Mouse (Mus musculus) G1E (cell line): ENCODE data around the gene Prm2. TPM values are rescaled to one million over a fixed set of nuclear protein-coding genes. Genes with fewer than 3 reads are reported as not detected.

ENCODE experiments used
- ATAC-seq: 2 replicates; pipeline ENCODE4 v1.8.0; 2016; ENCODE audit warnings: mild to moderate bottlenecking; ENCODE audit not compliant: insufficient number of reproducible peaks, poor library complexity, low FRiP score, severe bottlenecking; ENCODE audit errors: extremely low read depth
- DNase-seq: peaks from one replicate; pipeline ENCODE4 v3.0.0; 2012; ENCODE audit warnings: low spot score
- H3K27me3 ChIP-seq: 2 replicates; pipeline ENCODE4 v1.6.1; 2012; ENCODE audit warnings: mild to moderate bottlenecking, low read length, inconsistent platforms; ENCODE audit not compliant: insufficient read depth
- H3K36me3 ChIP-seq: replicated peaks from 2 replicates; pipeline ENCODE3; 2012; ENCODE audit warnings: mild to moderate bottlenecking, inconsistent platforms
- H3K4me1 ChIP-seq: 2 replicates; pipeline ENCODE4 v1.6.1; 2012; ENCODE audit warnings: low read depth, low read length, inconsistent platforms, mixed read lengths; ENCODE audit not compliant: insufficient read depth
- H3K4me3 ChIP-seq: 2 replicates; pipeline ENCODE4 v1.5.1; 2012; ENCODE audit warnings: low read depth, mild to moderate bottlenecking, inconsistent platforms, low read length, moderate library complexity, mixed read lengths
- H3K9me3 ChIP-seq: replicated peaks from 2 replicates; pipeline ENCODE4 v1.6.1; 2012; ENCODE audit warnings: inconsistent platforms
- CTCF ChIP-seq: IDR thresholded peaks from 2 replicates; pipeline ENCODE4 v1.5.1; 2012; ENCODE audit warnings: low read depth, low read length, inconsistent platforms, mixed read lengths
- GATA1 ChIP-seq: IDR thresholded peaks from 2 replicates; pipeline ENCODE4 v1.6.1; 2012; ENCODE audit warnings: borderline replicate concordance, low read length, inconsistent platforms, mixed read lengths
- GATA2 ChIP-seq: IDR thresholded peaks from 2 replicates; pipeline ENCODE4 v1.6.1; 2012; ENCODE audit warnings: low read depth, low read length, inconsistent platforms, borderline replicate concordance
- POLR2AphosphoS5 ChIP-seq: IDR thresholded peaks from 2 replicates; pipeline ENCODE4 v1.6.1; 2012; ENCODE audit warnings: low read depth, low read length, inconsistent platforms; ENCODE audit not compliant: insufficient replicate concordance
- TAL1 ChIP-seq: conservative IDR thresholded peaks from 2 replicates; pipeline ENCODE4 v1.6.1; 2012; ENCODE audit warnings: low read depth, low read length, inconsistent platforms, mixed read lengths
- polyA plus RNA-seq: library from polyadenylated mRNA; stranded (reverse); fragments of >175 nt; gene quantifications from 2 replicates; pipeline ENCODE4 v1.2.3, GENCODE M21; 2012
- total RNA-seq, 2 experiments: library from RNA; stranded (forward) in 1 of 2; stranded (reverse) in 1 of 2; fragments of 200-1000 nt in 1 of 2; fragments of >200 nt in 1 of 2; fragmentation: Nextera tagmentation in 1 of 2; gene quantifications; 2 replicates each; pipeline ENCODE4 v1.2.3; 2014 to 2017

Prm2 gene
- total and polyA plus RNA-seq, 3 experiments = 0.49 TPM; not detected in 2

DNA sequence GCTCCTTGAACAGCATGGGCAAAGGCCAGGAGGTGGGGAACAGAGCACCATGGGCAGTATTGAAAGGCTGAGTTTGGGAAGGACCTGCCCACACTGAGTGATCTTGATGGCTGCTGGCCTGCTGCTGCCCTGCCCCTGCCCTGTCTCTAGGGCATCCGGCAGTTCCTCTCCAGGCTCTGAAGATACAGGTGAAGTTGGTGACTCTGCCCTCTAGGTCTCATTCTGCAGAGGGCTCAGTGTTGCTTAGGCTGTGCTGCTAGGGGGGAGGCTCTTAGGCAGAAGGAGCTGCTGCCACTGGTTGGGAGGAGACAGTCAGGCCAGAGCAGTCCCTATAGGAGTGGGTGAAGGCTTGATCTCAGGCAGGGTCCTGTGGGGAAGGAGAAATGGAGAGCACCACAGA, 42.0 kb upstream of the Prm2 start:
- peaks cover 59% of the 10 kb centered on the region for H3K4me1 ChIP-seq
- TF ChIP-seq GATA2 = no peak
- no peak for TF ChIP-seq CTCF
- no peaks in the 10 kb centered on the region for H3K9me3 ChIP-seq
- no peak for ATAC-seq
- no peak for DNase-seq
- peaks cover 54% of the 10 kb centered on the region for H3K36me3 ChIP-seq
- peak overlapping the region; percentile 10; the same call in 1 of the 2 replicates for H3K4me3 ChIP-seq
- no peaks in the 10 kb centered on the region for H3K27me3 ChIP-seq

DNA sequence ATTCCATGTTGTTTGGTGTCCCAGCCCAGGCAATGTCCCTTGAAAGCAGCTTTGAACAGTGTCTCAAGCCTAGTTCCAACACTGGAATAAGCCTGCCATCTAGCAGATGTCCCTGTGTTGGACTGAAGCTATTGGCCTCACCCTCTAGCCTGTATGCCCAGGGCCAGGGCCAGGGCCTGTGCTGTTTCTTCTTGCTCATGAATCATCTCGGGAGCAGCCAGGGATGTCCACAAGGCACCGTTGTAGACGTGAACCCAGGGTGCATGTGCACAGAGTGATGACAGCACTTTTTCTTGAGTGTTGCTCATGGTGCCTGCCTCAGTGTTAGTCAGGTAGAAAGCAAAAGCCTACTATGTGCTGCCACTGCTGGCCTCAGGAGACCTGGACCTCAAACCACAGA, 41.3 kb upstream of the Prm2 start:
- no peak for ATAC-seq
- no peak overlapping the region for H3K4me3 ChIP-seq
- H3K4me1 ChIP-seq = peaks cover 53% of the 10 kb centered on the region
- DNase-seq = no peak
- no peaks in the 10 kb centered on the region for H3K27me3 ChIP-seq
- TF ChIP-seq GATA2 (no peak), POLR2AphosphoS5 (no peak), TAL1 (no peak), CTCF (no peak), GATA1 (no peak)
- H3K36me3 ChIP-seq = peaks cover 49% of the 10 kb centered on the region
- no peaks in the 10 kb centered on the region for H3K9me3 ChIP-seq

DNA sequence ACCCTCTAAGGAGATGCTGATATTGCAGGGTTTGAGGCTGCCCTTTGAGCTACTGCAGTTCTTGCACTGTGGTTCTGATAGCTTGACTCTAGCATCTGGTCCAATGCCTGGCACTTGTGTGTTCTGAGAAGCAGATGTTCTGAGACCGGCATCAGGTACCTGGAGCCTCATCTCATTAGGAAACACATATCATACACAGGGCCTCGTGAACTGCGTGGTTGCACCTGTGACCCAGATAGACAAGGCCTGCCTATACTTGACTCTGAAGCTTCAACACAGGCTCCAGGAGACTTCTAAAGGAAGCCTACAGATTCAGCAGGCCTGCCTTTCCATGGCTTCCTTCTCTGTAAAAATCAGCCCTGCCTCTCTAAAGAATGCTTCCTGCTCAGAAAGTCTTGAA, 40.5 kb upstream of the Prm2 start:
- Histone ChIP-seq H3K27me3 (no peaks in the 10 kb centered on the region), H3K4me1 (peaks cover 50% of the 10 kb centered on the region), H3K4me3 (no peak overlapping the region; the same call in 1 of the 2 replicates), H3K36me3 (peaks cover 45% of the 10 kb centered on the region), H3K9me3 (no peaks in the 10 kb centered on the region)
- TF ChIP-seq GATA2 = no peak
- TF ChIP-seq TAL1 = no peak
- no peak for TF ChIP-seq CTCF
- TF ChIP-seq POLR2AphosphoS5 = no peak
- TF ChIP-seq GATA1 = no peak
- ATAC-seq = no peak
- DNase-seq = no peak

- TF ChIP-seq TAL1 (no peak), CTCF (no peak), POLR2AphosphoS5 (no peak), GATA2 (no peak)
- Histone ChIP-seq H3K27me3 (no peaks in the 10 kb centered on the region), H3K36me3 (peaks cover 32% of the 10 kb centered on the region), H3K4me1 (peaks cover 50% of the 10 kb centered on the region), H3K4me3 (peak within 1 kb of the TSS; percentile 92), H3K9me3 (0 out of 2 replicates have a peak, but pooled peaks cover 2% of the 10 kb centered on the region)
- ATAC-seq (peak; percentile 80), DNase-seq (peak; percentile 100)
Measured at GRCm38 (mm10) chr16:10834911-10835587, 39.1 kb upstream of the Prm2 start, which contains the start of gene Rmi2. Gene Rmi2 (plus strand): TSS chr16:10835059.

GRCm38 (mm10) chr16:10834542-10834910, 38.6 kb upstream of the Prm2 start:
- H3K36me3 ChIP-seq = peaks cover 27% of the 10 kb centered on the region
- H3K4me1 ChIP-seq = peaks cover 50% of the 10 kb centered on the region
- ATAC-seq (no peak), DNase-seq (peak; percentile 19)
- no peak for TF ChIP-seq CTCF
- TF ChIP-seq GATA2 = no peak
- no peak for TF ChIP-seq TAL1
- TF ChIP-seq POLR2AphosphoS5 = no peak
- no peak for TF ChIP-seq GATA1
- H3K4me3 ChIP-seq = peak overlapping the region; percentile 92
- H3K27me3 ChIP-seq = no peaks in the 10 kb centered on the region
- H3K9me3 ChIP-seq = 0 out of 2 replicates have a peak, but pooled peaks cover 2% of the 10 kb centered on the region

GRCm38 (mm10) chr16:10828461-10828805, 32.5 kb upstream of the Prm2 start:
- Histone ChIP-seq H3K4me3 (no peak overlapping the region), H3K9me3 (0 out of 2 replicates have a peak, but pooled peaks cover 2% of the 10 kb centered on the region), H3K4me1 (peaks cover 3% of the 10 kb centered on the region; the same call in 1 of the 2 replicates), H3K36me3 (no peaks in the 10 kb centered on the region), H3K27me3 (peaks cover 24% of the 10 kb centered on the region)
- TF ChIP-seq GATA1 (no peak), GATA2 (no peak), TAL1 (no peak), CTCF (no peak), POLR2AphosphoS5 (no peak)
- no peak for DNase-seq
- no peak for ATAC-seq
